Mouse (Mus musculus) B cell, adult 62 days (primary cell): Measurements from ENCODE around the gene Samsn1. TPM values are rescaled to one million over a fixed set of nuclear protein-coding genes. Genes with fewer than 3 reads are reported as not detected.

Experiments used
- total RNA-seq: library from RNA; stranded (reverse); gene quantifications from 4 replicates; pipeline ENCODE4 v1.2.4, GENCODE M21; 2023

The Samsn1 gene
- 31.6 to 48.3 TPM (median 32.6 TPM) in 4 replicates for total RNA-seq

DNA sequence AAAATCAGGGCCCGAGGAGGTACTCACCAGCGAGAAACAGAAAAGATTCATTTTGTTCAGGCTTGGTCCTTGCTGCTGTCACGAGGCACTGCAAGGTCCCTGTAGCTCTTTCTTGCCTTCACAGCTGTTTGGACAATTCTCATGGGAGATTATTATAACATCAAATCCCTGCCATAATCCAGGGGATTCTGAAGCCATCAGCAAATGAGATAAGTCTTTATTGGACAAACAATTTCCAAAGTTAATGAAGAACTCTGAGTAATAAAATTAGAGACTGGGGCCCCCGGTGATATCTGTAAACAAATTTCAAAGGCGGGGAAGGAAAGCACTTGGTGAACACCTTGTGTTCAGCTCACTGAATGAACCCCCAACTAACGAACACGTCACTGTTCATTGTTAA is at the start of gene Samsn1:
Gene Samsn1 (minus strand): TSS at position 101 of the 400 bp plus-strand sequence.

